ENCODE assay signal across 12 mouse cellular contexts in genomic region chr5:126107020-126107419, GRCm38 (mm10).
"Had no signal": no experiment of that assay in that cellular context is flagged by ENCODE, and none has a peak within 500 bp of the region (broad histone marks: within the 10 kb centered on the region; RNA-seq: fewer than 3 reads in every experiment).

No protein-coding gene starts in this region.

- DNase-seq: left cerebral cortex, postnatal 4 days; liver; liver, embryonic 13.5 days; liver, postnatal 0 days; lung, adult 18-20 months; lung, adult 2 months; lung, embryonic 14.5 days; lung, postnatal 10 days; lung, postnatal 14 days; lung, postnatal 36 days; lung, postnatal 4 days; midbrain, embryonic 14.5 days had no signal
